Mouse (Mus musculus): ENCODE data around the gene Grm8.

GRCm38 (mm10) chr6:27902224-27902623 lies 232.8 kb downstream of the Grm8 start:
- no peak for TF ChIP-seq POLR2A (IDR thresholded peaks at IDR 0.05; ENCODE audit: low read depth, low read length)
- TF ChIP-seq CTCF (IDR thresholded peaks at IDR 0.05; ENCODE audit: borderline replicate concordance, insufficient read depth, low read length) = no peak

All from embryonic fibroblast, embryonic 13.5 days (primary cell).